Mouse (Mus musculus): ENCODE data around the gene Ccdc62. TPM values are rescaled to one million over a fixed set of nuclear protein-coding genes. Genes with fewer than 3 reads are reported as not detected.

The Ccdc62 gene
- polyA plus RNA-seq, 2 experiments: 2.7 to 3.4 TPM

- Histone ChIP-seq H3K9ac (replicated peaks) (no peak overlapping the region), H3K27ac (no peak overlapping the region)
- WGBS (ENCODE audit: insufficient replicate concordance): 58% methylated on average over 2 of the region's 2 CpGs
Observed at GRCm38 (mm10) chr5:123890312-123890711, 40.2 kb upstream of the Ccdc62 start.

GRCm38 (mm10) chr5:123890987-123891386 lies 39.5 kb upstream of the Ccdc62 start:
- Histone ChIP-seq H3K36me3 (replicated peaks; ENCODE audit: control insufficient read depth, insufficient read depth, low read depth) (no peaks in the 10 kb centered on the region), H3K9ac (replicated peaks) (no peak overlapping the region), H3K4me2 (ENCODE audit: low read depth) (no peak overlapping the region), H3K27ac (no peak overlapping the region), H3K9me3 (ENCODE audit: control insufficient read depth, low read length) (no peaks in the 10 kb centered on the region), H3K27me3 (ENCODE audit: control insufficient read depth, insufficient read depth, low read length) (no peaks in the 10 kb centered on the region), H3K4me3 (ENCODE audit: insufficient read depth in 1 of 2, low read depth in 2 of 2, low read length in 2 of 2) (no peak overlapping the region), H3K4me1 (replicated peaks; ENCODE audit: control insufficient read depth in 2 of 2, insufficient read depth in 2 of 2, low read length in 1 of 2) (peaks cover 0 to 2% of the 10 kb centered on the region in 2 experiments; a peak in 1 of 4 replicates)
- DNase-seq (ENCODE audit: low read depth in 3 of 3, low spot score in 3 of 3): no peak
- WGBS (ENCODE audit: insufficient replicate concordance): 59% methylated on average over 5 of the region's 5 CpGs
- TF ChIP-seq EP300 (IDR thresholded peaks at IDR 0.05; ENCODE audit: low read depth) (no peak), CTCF (IDR thresholded peaks at IDR 0.05; ENCODE audit: low read depth) (no peak)
- no peak for ATAC-seq (ENCODE audit: insufficient read depth)

More at GRCm38 (mm10) chr5:123890312-123890711, 40.2 kb upstream of the Ccdc62 start:
- no peaks in the 10 kb centered on the region for H3K36me3 ChIP-seq (replicated peaks; ENCODE audit: control insufficient read depth, insufficient read depth, low read depth)
- no peak for ATAC-seq (ENCODE audit: insufficient read depth)
- no peak for TF ChIP-seq CTCF (IDR thresholded peaks at IDR 0.05; ENCODE audit: low read depth)
- TF ChIP-seq EP300 (IDR thresholded peaks at IDR 0.05; ENCODE audit: low read depth): no peak
- H3K9me3 ChIP-seq (ENCODE audit: control insufficient read depth, low read length): no peaks in the 10 kb centered on the region
- no peak overlapping the region for H3K4me2 ChIP-seq (ENCODE audit: low read depth)
- no peaks in the 10 kb centered on the region for H3K27me3 ChIP-seq (ENCODE audit: control insufficient read depth, insufficient read depth, low read length)
- H3K4me1 ChIP-seq (replicated peaks; ENCODE audit: control insufficient read depth in 2 of 2, insufficient read depth in 2 of 2, low read length in 1 of 2): peaks cover 0 to 2% of the 10 kb centered on the region in 2 experiments; a peak in 1 of 4 replicates
- DNase-seq (ENCODE audit: low read depth in 3 of 3, low spot score in 3 of 3): no peak
- H3K4me3 ChIP-seq (ENCODE audit: insufficient read depth in 1 of 2, low read depth in 2 of 2, low read length in 2 of 2): no peak overlapping the region

DNA sequence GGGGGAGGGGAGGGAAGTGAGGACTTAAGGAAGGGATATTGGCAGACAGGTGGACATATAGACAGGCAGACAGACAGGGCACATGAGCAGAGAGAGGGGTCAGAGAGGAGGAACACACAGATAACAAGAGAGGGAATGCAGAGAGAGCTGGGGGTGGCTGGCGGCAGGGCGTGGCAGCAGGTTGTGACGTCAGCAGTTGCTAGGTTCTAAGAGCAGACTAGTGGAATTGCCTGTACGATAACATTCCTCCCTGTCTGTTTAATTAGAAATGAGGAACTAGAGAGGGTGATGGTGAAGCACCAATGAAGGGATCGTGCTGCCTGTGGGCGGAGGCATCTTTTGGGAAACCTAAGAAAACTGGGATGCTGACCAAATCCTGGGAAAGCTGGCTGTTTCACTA lies 38.8 kb upstream of the Ccdc62 start:
- Histone ChIP-seq H3K9me3 (ENCODE audit: control insufficient read depth, low read length) (no peaks in the 10 kb centered on the region), H3K36me3 (replicated peaks; ENCODE audit: control insufficient read depth, insufficient read depth, low read depth) (no peaks in the 10 kb centered on the region), H3K4me2 (ENCODE audit: low read depth) (no peak overlapping the region), H3K27ac (no peak overlapping the region), H3K4me1 (replicated peaks; ENCODE audit: control insufficient read depth in 2 of 2, insufficient read depth in 2 of 2, low read length in 1 of 2) (peaks cover 0 to 2% of the 10 kb centered on the region in 2 experiments; a peak in 1 of 4 replicates), H3K4me3 (ENCODE audit: insufficient read depth in 1 of 2, low read depth in 2 of 2, low read length in 2 of 2) (no peak overlapping the region), H3K9ac (replicated peaks) (no peak overlapping the region), H3K27me3 (ENCODE audit: control insufficient read depth, insufficient read depth, low read length) (no peaks in the 10 kb centered on the region)
- DNase-seq (ENCODE audit: low read depth in 3 of 3, low spot score in 3 of 3) (peak in 2 of 3 experiments; percentile 37 to 44), ATAC-seq (ENCODE audit: insufficient read depth) (no peak)
- 16% methylated on average over 6 of the region's 6 CpGs for WGBS (ENCODE audit: insufficient replicate concordance)
- TF ChIP-seq EP300 (IDR thresholded peaks at IDR 0.05; ENCODE audit: low read depth): no peak
- no peak for TF ChIP-seq CTCF (IDR thresholded peaks at IDR 0.05; ENCODE audit: low read depth)

DNA sequence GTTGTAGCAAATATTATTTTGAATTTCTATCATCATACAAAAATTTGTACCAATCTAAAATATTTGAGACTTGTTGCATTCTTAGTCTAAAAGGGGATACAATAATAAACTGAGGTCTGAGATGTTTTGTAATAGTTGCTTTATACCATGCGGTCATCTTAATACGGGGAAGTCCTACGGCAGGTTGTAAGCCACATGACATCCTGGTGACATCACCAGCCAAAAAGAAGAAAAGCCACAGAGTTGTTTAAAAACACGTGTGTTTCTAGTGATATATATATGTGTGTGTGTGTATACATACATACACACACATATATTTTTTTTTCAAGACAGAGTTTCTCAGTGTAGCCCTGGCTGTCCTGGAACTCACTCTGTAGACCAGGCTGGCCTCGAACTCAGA lies 37.0 kb upstream of the Ccdc62 start:
- Histone ChIP-seq H3K4me1 (replicated peaks; ENCODE audit: control insufficient read depth in 2 of 2, insufficient read depth in 2 of 2, low read length in 1 of 2) (peaks cover 0 to 2% of the 10 kb centered on the region in 2 experiments; a peak in 1 of 4 replicates), H3K9ac (replicated peaks) (no peak overlapping the region), H3K36me3 (replicated peaks; ENCODE audit: control insufficient read depth, insufficient read depth, low read depth) (no peaks in the 10 kb centered on the region), H3K4me2 (ENCODE audit: low read depth) (no peak overlapping the region), H3K27ac (no peak overlapping the region), H3K27me3 (ENCODE audit: control insufficient read depth, insufficient read depth, low read length) (no peaks in the 10 kb centered on the region), H3K4me3 (ENCODE audit: insufficient read depth in 1 of 2, low read depth in 2 of 2, low read length in 2 of 2) (no peak overlapping the region), H3K9me3 (ENCODE audit: control insufficient read depth, low read length) (no peaks in the 10 kb centered on the region)
- DNase-seq (ENCODE audit: low read depth in 3 of 3, low spot score in 3 of 3) (no peak), ATAC-seq (ENCODE audit: insufficient read depth) (no peak)
- WGBS (ENCODE audit: insufficient replicate concordance): 55% methylated on average over 5 of the region's 5 CpGs
- TF ChIP-seq CTCF (IDR thresholded peaks at IDR 0.05; ENCODE audit: low read depth) (no peak), EP300 (IDR thresholded peaks at IDR 0.05; ENCODE audit: low read depth) (no peak)

- no peaks in the 10 kb centered on the region for H3K9me3 ChIP-seq (ENCODE audit: control insufficient read depth, low read length)
- no peak for ATAC-seq (ENCODE audit: insufficient read depth)
- H3K9ac ChIP-seq (replicated peaks): no peak overlapping the region
- H3K4me1 ChIP-seq (replicated peaks; ENCODE audit: control insufficient read depth in 2 of 2, insufficient read depth in 2 of 2, low read length in 1 of 2): peaks cover 0 to 2% of the 10 kb centered on the region in 2 experiments; a peak in 1 of 4 replicates
- H3K36me3 ChIP-seq (replicated peaks; ENCODE audit: control insufficient read depth, insufficient read depth, low read depth): no peaks in the 10 kb centered on the region
- no peak for DNase-seq (ENCODE audit: low read depth in 3 of 3, low spot score in 3 of 3)
- H3K4me2 ChIP-seq (ENCODE audit: low read depth): no peak overlapping the region
- no peak for TF ChIP-seq CTCF (IDR thresholded peaks at IDR 0.05; ENCODE audit: low read depth)
- no peak for TF ChIP-seq EP300 (IDR thresholded peaks at IDR 0.05; ENCODE audit: low read depth)
- no peak overlapping the region for H3K27ac ChIP-seq
- 61% methylated on average over 11 of the region's 11 CpGs for WGBS (ENCODE audit: insufficient replicate concordance)
- no peak overlapping the region for H3K4me3 ChIP-seq (ENCODE audit: insufficient read depth in 1 of 2, low read depth in 2 of 2, low read length in 2 of 2)
- H3K27me3 ChIP-seq (ENCODE audit: control insufficient read depth, insufficient read depth, low read length): no peaks in the 10 kb centered on the region
Observed at GRCm38 (mm10) chr5:123896395-123896794, 34.1 kb upstream of the Ccdc62 start.

Data from liver, embryonic 14.5 days (tissue).